Mouse (Mus musculus): ENCODE data around the gene Psmb9.
A peak's percentile ranks its signal among the peaks of the same experiment; 100 is the strongest.

Gene Psmb9

DNA sequence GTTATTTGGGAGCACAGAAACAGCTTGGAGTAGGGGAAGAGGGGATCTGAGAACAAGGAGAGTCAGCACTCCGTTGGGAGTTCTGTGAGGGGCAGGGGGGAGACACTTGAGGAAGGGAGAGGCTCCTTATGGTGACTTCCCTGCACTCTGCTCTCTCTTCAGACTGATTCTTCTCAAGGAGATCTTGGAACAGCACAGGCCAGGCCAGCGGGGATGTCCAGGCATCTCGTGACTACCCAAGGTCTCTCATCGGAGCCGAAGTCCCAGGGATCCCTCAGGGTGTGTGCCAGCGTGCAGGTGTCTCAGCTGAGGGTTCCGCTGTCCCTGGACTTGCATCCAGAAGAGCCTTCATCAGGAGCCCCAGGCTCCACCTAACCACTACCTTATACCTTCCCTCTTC lies 48.9 kb downstream of the Psmb9 start:
- no peak for ATAC-seq (ENCODE audit: low TSS enrichment)

DNA sequence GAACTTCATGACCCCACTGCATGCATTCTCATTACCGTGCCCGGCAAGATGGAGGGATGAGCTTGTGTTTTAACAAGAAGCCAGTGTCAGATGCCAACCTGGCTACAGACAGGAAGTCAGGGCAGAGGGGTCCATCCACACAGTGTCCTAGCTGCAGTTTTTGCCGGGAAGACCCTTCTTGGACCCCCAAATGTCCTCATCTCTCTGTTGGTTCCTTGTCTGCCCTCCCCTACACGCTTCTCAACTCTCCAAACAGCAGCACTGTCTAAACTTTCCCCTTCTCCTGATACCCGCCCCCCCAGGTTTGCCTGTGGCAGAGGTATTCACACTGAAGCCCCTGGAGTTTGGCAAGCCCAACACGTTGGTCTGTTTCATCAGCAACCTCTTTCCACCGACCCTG lies 50.0 kb downstream of the Psmb9 start:
- ATAC-seq (ENCODE audit: low TSS enrichment): no peak

DNA sequence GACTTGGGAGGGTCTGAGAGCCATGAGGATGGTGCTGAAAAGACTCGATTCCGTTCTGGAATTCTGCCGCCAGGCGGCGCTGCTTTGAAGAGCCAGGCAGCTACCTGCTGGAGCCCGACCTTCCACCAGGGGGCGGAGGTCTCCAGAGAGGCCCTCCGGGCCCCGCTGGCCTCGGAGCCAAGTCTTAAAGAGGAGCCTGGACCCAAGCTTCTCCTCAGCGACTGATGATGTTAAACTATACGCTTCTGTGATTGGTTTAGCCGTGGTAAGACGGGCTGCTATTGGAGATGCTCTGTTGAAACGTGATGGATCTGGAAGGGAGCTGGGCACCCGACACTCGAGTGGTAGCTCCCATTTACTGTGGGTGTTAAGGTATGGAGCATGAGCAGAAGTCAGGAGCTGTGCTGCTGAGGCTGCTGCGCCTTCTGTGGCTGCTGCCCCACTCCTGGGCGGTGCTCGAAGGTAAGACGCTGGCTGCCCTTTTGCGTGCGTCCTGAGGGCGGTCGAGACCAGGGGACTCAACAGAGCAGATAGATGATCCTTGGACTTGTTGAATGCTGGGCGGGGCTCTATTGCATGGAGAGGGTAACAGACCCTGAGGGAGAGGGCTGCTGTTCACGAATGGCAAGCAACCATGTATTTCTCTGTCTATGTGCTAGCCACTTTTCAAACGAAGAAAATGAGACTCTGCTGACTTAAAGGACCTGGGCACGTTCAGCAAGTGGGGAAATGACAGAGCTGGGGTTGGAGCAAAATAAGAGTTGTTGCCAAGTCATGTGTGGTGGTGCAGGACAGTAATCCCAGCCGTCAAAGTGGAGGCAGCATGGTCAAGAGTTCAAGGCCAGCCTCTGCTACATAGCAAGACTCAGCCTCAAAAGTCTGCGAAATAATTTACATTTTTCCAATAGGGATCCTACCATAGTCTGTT lies 52.0 kb downstream of the Psmb9 start:
- peak; percentile 97 for ATAC-seq (ENCODE audit: low TSS enrichment)

DNA sequence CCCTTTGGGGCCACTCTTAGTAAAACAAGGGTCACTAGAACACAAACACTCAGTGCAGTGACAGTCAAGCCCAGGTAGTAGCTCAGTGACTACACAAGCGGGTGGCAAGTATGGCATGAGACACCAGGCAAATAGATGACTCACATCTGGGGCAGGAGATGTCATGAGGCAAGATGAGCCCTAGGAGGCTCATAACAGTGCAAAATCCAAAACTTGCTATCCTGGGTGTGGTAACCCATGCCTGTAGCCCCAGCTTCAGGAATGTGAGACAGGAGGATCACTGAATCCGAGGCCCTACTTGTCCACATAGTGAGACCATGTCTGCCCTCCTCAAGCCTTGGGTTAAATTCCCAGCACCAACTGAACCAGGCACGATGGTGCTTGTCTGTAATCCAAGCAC lies 53.1 kb downstream of the Psmb9 start:
- no peak for ATAC-seq (ENCODE audit: low TSS enrichment)

DNA sequence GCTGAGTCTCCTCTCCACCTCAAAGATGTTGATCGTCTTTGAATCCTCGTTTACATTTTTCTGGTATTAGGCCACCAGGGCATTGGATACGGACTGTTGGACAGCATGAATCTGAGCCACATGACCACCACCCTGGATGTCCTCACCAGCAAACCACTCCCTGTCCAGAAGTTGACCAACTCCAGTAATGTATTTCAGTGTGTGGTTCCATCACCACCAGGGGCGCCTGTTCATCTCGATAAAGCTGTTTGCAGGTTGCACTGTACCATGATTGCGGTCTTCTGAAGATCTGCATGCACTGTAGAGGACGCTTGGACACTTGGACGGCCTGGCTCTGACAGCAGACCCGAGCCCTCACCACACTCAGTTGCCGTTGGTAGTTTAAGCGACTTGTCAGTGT lies 54.3 kb downstream of the Psmb9 start:
- ATAC-seq (ENCODE audit: low TSS enrichment): no peak
